Mouse (Mus musculus): ENCODE data around the gene Prkcb.
A peak's percentile ranks its signal among the peaks of the same experiment; 100 is the strongest.

Prkcb gene

DNA sequence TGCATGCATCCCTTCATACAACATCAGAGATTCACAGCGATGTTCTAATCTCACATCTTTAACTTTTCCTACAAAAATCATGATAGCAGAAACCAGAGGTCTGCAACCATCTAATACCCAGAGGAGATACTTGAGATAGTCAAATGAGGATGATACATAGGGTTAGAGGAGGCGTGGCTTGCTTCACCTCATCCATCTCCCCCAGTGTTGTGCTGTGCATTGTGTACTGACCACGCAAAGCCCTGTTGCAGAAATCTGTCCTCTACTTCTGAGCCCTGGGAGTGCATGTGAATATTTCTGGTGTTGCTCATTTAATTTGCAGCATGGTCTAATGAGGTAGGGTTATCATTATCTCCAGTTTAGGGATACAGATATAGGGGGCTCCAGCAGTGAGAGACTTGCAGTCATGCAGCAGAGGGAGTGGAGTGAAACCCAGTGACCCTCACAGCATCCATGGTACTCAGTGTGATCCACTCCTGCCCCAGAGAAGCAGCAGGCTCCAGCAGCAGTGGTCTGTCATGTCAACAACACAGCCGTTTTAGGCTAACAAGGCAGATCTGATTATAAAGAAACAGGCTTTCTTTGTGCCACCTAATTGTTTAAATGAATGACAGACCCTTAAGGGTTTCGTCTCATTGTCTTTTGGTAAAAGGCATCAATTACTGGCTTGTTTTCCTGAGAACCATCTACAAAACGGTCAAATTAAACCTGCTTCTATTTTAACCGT lies 269.7 kb downstream of the Prkcb start:
- no peak for DNase-seq

DNA sequence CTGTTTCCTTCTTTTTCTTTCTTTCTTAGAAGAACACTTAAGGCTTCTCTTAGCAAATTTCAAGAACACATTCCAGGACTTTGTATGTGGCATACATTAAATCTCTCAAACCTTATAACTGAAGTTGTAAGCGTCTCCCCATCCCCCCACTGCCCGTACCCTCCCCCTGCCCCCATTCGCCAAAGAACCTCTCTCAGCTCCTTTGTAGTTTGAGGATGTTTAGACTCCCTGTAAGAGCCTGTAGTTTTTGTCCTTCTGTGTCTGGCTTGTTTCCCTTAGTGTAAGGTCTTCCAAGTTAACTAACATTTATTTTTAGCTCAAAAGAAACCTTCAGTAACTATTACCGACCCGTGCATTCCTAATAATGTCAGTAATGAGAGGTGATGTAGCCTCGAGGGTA lies 270.4 kb downstream of the Prkcb start:
- DNase-seq = no peak

DNA sequence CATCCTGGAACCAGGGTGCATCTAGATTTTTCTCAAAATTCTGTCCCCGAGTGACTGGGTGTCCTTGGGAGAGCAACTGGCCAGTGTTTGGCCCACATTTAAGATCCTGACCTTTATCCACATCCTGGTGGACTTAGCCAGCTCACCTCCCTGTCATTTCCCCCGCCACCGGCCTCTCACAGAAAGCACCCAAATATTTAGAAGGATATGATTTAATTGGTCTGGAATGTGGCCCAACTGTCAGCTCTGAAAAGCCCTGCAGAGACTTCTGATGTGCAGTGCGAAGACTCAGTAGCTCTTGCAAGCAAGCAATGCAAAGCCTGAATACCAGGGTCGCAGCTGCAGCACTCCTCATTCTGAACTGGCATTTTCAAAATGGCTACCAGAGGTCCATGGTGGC lies 274.0 kb downstream of the Prkcb start:
- DNase-seq = no peak

DNA sequence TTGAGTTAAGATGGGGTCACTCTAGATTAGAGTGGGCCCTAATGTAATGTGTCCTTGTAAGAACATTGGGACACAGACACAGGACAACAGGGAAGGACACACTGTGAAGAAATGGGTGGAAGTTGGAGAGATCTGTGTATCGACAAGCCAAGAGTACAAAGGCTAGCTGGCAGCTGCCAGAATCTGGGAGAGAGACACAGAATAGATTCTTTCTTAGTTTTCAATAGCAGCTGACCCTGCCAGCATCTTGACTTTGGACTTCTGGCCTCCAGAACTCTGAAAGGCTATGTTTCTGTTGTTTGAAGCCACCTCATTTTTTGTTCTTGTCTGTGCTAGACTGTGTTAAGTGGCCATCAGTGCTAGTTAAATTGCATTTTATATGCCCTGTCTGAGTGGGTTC lies 276.8 kb downstream of the Prkcb start:
- DNase-seq = no peak

DNA sequence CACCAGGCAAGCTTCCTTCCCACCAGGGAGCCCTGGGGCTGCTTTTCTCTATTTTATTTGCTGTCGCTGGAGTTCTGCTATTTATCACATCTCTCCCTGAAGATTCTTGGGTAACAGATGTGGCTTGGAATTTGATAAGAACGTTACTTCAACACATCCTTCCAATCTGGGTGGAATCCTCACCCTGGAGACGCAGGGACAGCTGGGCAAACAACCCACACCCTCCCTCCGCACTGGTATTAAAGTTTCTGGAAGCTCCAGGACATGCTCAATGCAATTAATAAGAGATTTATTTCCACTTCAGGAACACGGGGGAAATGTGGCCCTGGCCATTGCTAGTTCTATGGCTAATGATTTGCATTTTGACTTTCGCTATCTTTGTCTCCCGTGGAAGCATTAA lies 277.5 kb downstream of the Prkcb start:
- no peak for DNase-seq

DNA sequence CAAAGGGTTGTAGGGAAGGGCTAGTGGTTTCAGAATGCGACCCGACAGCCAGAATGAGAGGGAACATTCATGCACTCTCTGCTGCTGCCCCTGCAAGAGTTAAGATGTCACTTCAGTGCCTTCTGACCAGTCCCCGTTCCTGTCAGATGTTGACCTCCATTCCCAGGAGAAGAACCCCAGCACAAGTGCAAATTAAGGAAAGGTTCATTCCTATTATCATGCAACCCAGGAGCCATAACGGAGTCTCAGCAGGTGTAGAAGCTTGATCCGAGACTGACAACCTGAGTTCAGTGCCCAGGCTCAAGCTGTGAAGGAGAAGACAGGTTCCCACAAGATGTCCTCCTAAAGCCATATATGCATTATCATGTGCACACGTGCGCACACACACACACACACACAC lies 280.2 kb downstream of the Prkcb start:
- no peak for DNase-seq

DNA sequence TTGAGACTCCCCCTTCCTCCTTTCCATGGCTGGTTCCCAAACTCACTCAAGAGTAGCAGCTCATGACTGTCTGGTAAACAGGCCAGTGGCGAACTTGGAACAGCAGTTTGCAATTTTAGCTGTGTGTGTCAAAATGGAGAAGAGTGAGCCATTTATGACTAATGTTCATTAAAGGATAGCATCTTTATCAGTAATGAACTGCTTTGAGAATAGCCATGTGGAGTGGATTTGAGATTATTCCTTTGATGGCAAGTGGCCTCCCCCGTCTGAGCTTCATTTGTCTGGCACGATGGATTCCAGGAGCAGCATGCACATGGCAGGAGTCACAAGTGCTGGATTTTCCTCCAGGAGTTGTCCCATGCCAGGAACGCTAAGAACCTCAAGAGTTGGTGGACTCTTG lies 281.9 kb downstream of the Prkcb start:
- DNase-seq = no peak

DNA sequence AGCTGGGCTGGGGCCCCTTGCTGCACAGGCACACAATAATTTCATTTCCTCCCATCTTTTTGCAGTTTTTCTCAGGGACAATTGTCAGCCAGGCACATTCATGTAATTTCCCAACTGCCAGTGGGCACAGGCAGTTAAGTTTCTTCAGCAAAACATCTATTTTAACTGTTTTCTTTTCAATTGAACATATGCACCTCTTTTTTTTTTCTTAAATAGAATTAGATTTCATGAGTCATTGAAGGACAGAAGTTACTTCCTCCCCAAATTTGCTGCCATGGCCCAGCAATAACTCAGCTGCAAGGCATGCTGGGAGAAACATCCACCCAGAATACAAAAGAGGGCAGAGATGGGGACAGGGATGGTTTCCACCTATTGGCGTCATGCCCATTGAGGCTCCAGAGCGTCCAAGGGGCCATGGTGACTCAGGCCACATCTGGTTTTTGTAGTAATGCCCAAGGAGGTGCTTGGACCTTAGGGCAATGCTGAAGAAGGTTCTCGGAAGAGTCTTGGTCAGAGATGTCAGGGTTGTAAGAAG lies 284.6 kb downstream of the Prkcb start:
- DNase-seq = no peak

DNA sequence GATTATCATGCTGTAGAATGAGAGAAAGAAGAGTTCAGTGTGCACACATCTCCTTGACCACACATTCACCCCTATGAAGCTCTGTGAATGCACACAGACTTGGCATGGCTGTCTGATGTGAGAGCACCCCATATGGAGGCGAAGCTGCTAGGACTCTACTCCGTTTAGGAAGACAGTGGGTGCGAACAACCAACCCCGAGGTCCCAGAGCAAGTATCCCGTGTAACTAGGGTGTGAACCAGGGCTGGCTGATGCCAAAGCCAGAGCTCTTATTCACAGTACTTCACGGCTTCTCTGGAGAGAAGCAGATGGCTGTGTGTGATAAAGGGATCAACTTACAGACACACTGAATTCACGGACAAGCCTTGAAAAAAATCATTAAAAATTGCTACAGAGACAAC lies 285.9 kb downstream of the Prkcb start:
- no peak for DNase-seq

DNA sequence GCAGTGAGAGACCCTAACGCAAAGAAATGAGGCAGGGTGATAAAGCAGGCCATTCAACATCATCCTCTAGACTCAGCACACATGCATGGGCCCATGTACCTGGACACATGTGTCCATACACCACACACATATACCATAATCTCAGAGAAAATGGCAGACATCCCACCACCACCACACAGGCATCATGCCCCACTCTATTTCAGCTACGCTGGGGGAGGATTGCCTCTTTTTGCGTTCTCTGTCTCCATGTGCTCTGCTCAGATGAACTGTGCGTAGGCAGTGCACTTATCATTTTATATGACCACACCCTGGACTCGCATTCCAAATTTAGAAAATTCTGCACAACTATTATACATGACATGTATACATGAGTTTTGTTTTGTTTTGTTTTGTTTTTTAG lies 286.5 kb downstream of the Prkcb start:
- no peak for DNase-seq

DNA sequence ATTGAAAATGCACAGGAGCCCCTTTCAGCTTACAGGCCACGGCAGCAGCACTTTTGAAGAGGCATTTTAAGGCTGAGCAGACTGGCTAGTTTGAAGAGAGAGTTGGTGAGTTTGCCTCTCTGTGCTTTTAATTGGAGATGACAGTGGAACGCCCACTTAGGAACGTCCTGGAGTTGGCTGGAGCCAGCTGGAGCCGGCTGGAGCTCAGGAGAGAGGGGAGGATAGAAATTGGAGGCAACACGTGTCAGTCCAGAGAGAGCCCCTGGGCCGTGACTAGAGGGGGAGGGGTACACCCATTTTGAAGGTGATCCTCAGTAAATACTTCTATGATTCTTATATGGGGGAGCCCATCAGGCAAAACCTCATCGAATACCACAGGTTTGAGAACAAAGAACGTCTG lies 287.0 kb downstream of the Prkcb start:
- DNase-seq = peak; percentile 41

DNA sequence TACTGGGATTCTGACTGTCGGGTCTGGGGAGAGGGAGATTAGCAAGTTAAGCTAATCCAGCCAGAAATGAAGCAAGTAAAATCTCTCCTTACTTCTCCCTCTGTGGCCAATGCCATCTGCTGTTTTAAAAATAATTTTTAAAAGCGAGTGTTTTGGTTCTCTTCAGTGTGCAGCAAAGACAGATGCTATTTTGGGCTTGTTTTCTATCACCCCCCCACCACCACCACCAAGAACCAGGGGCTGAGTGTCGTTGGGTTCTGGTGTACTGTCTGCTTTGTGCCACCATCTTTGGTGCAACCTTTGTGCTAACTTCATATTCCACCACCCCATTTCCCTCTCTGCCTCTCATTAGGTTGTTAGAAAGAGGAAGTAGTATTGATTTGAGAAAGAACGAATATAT lies 289.0 kb downstream of the Prkcb start:
- DNase-seq = no peak

DNA sequence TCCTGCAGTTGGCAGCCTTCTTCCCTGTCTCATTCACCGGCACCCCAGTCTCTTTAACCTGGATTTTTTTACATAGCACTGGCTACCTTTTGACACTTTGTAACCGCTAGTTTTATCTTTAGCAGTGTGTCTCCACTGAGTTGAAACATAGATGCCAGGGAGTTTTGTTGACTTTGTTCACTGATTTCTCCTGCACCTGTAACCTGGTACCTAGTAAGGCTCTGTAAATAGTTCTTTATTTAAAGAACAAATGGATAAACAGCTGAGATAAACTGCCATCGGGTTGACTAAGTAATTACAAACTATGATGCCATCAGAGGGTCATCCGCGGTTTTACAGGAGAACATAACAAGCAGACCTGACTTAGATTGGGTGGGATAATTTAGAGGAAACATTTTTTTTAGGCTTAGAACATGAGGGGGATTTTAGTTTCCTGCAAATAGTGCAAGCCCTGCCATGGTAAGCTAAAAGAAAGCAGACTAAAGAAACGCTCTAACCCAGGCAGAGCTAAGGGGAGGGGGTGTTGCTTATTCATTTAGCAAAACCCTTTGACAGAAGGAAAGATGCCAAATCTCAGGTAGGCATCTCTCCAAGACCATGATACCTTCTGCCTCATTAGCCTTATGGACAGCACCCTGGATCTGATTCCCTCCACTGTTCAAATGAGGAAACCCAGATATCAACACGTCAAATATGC lies 291.1 kb downstream of the Prkcb start:
- no peak for DNase-seq

DNA sequence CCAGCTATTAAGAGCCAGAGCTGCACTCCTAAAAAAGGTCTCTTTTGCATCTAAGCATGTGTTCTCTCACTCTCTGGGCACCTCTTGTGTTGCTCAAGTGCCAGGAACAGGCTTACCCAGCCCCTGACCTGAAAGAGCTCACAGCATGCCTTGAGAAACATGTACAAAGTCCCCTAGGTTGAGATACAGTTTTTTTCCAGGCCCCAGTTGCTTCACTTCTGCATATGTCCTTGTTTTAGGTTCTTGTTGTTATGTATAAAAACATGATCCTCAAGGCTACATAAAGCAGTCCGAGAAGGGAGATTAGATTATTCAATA lies 291.6 kb downstream of the Prkcb start:
- no peak for DNase-seq

DNA sequence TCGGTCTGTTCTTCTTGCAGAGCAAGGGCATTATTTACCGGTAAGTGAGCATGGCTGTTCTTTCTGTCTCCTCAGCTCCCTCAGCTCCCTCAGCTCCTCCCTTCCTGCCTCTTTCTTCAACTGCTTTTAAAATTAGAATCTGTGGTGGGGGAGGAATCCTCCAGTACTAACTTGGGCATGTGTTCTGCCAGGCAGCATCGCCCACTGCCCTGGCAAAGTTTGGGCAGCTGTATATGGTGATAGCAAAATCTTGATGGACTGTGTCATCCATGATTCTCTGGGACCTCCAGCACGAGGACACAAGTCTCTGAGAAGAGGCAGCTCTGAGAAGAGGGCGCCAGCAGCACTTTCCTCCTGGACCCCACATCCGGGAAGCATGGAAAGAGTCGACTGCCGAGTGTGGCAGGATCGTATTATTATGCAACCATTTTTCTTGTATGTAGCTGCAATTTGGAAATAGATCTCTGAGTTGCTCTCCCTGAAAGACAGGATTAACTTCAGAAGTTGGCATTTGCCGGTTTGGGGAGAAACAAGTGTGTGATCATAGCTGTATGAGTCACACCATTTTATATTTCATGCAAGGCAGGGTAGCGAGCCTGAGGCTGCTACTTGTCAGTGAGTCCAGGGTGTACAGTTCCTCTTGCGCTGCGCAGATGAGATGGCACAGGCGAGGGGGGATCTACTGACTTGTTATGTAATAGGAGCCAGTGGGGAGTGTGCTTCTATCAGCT lies 296.0 kb downstream of the Prkcb start:
- DNase-seq = peak; percentile 55

DNA sequence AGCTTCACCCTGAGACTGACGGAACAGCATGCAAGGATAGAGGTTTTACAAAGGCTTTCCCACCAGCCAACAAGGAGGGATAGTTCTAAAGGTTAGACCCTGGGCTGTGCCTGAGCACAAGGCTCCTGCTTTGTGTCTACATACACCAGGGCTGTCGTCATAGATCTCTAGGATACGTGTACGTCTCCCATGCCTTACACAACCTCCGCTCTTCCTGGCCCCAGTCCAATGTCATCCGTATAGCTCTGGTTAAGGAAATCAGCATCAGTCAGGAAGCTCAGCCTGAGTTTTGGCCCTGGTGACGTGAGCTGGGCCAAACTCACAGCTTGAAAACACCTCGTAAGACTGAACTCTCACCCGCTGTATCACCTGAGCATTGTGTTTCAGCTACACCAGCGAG lies 307.3 kb downstream of the Prkcb start:
- DNase-seq = no peak

DNA sequence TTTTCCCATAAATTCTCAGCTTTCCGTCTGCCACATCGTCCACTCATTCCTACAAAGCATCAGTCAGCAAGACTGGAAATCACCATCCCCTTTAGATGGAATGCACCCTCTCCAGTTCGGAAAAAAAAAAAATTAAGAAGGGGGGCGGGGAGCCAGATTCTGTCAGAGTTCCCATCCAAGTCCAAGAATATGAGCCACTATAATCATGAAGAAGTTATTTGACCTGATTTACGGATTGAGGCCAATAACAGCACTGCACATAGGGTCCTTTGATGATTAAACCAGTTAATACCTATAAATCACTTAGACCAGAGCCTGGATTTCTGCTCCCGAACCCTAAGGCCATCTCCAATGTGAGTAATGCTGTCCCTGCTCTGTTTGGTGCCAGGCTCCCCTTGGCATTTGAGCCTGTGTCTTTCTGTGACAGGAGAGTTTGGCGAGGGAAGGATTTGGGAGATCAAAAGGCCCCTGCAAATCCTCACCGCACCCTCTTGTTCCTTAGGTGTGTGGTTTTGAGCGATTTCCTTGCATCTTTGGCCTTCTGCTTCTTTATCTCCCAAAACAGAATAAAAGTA lies 308.1 kb downstream of the Prkcb start:
- no peak for DNase-seq

DNA sequence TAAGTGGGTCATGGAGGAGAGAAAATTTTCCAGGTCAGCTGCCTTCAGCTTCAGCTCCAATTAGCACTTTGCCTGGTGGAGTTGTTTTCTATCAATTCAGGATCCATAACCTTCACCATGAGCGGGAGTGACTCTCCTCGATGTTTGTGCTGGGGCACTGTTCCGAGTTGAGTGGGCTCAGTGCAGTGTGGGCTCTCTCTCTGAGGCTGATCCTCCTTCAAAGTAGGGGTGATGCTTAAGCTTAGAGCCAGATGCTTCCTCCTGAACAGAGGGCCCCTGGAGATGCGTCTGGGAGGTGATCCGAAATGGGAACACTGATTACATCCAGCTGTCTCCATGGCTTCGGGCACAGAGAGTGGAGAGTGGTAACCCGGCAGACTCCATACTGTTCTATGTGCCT lies 308.8 kb downstream of the Prkcb start:
- DNase-seq = no peak

DNA sequence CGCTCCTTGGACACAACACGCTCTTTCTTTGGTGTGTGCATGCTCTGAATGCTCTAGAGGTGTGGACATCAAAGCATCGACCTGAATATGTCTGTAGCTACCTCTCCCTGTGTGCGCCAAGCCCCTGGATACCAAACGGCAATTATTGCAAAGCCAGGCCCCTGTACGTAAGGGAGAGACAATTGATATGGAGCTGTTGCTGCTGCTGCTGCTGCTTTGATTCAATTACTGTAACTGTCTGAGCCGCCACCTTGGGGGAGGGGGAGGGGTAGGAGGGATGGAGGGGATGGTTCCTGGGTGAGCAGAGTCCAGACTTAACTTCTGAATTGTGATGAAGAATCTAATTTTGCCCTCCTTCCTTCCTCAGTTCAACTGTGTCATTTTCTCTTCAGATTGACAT lies 312.3 kb downstream of the Prkcb start:
- no peak for DNase-seq

DNA sequence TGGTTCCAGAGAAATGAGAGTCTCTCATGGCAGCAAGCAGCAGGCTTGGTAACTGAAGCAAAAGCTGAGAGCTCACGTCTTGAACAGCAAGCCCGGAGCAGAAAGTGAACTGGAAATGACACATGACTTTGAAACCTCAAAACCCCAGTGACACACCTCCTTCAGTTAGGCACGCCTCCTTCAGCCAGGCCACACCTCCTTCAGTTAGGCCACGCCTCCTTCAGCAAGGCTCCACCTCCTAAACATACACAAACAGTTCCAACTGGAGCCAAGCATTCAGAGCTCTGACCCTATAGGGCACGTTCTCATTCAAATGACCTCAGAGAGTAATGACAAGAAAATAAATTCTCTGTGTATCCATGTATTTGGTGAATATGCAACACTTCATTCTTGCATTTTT lies 316.5 kb downstream of the Prkcb start:
- DNase-seq = no peak

DNA sequence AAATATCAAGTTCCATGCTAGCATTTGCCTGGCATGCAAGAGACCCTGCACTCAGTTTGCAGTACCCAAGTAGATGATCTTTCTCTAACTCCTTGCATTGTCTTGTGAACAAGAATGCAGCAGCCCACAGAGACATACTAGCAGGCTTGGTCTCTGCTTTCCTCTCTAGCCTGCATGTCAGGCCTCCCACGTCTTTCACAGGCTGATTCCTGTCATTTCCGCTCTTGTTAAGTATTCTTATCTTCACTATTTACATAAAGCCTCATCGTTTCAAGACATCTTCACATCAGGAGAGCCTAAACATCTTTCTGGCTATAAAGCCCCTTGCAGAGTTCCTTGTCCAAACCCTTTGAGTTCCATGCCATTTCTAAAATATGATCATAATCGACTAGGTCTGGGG lies 320.9 kb downstream of the Prkcb start:
- no peak for DNase-seq

DNA sequence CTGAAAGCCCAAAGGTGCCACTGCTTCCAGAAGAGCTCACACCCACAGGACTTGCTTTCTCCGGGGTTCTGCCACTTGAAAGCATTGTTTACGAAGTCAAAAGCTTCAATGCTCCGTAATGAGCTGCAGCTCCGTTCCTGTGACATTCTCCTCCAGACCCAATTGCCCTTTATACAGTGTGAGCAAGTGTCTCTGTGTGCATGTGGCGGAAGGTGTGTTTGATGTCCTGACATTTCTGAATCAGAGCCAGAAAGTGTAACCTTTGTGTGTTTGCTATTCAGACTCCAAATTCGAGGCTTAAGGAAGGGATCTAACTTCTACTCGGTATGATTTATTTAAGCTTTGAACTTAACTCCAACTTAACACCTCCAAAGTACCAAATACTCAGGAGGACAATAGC lies 321.6 kb downstream of the Prkcb start:
- DNase-seq = no peak

DNA sequence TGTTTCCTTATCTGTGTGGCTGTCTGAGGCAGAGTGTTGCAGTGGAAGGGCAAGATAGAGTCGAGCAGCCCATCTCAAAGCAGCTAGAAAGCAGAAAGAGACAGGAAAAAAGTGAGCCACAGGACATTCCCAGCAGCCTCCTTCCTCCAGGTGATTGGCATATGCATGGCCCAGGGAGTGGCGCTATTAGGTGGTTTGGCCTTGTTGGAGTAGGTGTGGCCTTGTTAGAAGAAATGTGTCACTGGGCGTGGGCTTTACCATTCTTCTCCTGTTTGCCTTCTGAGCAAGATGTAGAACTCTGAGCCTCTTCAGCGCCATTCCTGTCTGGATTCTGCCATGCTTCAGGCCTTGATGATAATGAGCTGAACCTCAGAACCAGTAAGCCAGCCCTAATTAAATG lies 325.3 kb downstream of the Prkcb start:
- DNase-seq = no peak
